Mouse (Mus musculus) thymus, adult 18-20 months (tissue): ENCODE data around the gene Gm4981.
"Not testable (repeated sequence)": the region's sequence is repeated elsewhere in the genome, so short reads cannot be mapped to it uniquely, and the experiment has no call there.

Experiments used
- DNase-seq, 2 experiments: peaks; one replicate each; pipeline ENCODE4 v3.0.0; 2022; ENCODE audit warnings: mixed read lengths in 2 of 2

Gm4981 gene

DNA sequence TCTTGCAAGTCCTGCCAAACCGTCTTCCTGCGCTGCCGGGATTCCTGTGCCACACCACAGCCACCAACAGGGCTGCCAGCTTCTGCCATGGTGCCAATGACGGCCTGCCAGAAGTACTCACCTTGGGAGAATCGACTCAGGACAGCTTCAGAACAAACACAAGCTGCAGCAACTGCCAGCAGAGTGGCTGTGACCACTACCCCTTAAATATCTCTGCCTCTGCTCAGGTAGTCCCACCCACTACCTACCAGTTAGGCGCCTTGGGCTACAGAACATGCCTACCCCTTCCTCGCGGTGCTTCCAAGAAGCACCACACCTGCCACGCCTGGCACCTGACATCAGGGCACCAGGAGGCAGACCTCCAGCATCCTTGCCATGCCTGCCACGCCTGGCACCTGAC, at the start of gene Gm4981:
Gene Gm4981 (minus strand): TSS at position 89 of the 400 bp plus-strand sequence.
- no peak for DNase-seq

DNA sequence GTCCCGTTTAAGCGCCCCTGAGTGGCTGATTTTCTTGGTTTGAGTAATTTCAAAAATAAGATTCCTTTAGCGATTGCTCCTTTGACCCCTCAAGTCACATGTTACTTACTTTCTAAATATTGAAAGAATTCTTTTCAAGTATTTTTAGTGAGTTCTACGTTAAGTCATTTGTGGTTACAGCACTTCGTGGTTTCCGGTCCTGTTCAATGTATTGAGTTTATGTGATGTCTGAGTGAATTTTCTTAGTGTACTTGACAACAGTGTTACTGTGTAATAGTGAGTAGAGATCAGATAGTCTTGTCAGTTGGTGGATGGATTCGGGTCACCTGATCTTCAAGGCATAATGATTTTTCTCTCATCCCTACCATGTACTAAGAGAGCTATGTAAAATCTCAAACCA, 45.7 kb upstream of the Gm4981 start:
- no peak for DNase-seq

DNA sequence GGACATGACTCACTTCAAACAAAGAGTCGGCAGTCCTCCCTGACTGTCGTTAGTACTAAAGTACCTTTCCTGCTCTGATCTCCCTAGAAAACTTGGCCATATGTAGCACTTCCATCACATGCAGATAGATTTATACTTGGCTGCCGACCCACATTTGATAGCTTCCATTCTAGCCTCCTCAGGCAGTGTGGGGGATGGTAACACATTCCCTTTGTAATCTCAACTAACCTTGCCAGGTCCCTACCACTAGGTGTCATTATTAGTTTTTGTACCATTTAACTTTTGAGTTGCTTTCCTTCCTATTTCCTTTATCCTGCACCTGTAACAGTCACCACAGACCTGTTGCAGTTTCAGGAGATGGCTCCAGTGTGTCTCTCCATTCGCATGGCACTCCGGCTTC, 22.0 kb upstream of the Gm4981 start:
- DNase-seq = no peak

DNA sequence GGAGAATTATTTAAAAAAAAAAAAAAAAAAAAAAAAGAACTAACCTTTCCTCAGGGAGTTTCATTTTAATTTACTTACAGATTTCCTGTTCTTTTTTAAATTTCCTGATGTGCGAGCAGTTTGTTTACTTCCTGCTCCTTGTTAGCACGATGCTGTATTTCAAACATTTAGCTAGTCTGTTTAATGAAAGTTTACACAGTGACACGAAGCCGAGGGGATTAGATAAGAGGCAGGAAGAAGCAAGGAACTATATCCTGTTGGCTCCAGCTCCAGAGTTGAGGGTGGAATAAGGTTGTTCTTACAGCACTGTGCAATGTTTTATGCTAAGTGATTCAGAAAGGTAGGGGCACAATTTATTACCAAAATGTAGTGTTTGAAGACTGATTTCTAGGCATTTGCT, 19.5 kb upstream of the Gm4981 start:
- no peak for DNase-seq

DNA sequence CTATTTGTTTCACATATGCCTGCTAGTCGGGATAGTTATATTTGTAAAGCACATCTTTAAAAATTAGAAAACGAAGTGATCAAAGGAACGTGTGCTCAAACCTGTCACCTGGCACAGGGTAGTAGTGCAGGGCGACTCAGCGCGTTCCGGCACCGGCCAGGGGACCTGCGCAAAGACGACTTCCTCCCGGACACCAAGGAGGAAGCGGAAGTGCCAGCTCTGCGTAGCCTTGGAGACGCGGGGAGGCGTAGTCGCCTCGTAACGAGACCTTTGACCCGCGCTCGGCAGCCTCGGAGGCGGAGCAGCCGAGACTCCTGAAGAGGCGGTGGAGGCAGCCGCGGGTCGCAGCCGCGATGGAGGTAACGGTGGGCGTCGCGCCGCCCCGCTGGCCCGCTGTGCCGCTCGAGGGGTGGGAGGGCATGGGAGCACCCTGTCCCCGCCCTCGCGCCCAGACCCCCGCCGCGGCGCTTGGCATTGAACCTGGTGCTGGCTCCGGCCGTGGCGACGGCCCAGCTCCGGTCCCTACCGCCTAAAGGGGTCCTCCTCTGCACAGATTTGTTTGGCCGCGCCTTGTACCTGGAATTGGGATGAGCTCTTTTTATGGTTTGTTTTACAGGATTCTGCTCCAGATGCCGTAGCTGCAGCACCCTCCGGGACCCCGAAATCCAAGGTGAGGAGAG, 18.9 kb upstream of the Gm4981 start, which contains the start of gene Gcc2:
Gene Gcc2 (plus strand): TSS at position 285 of the 680 bp plus-strand sequence.
- peak; percentile 91 to 92 for DNase-seq

DNA sequence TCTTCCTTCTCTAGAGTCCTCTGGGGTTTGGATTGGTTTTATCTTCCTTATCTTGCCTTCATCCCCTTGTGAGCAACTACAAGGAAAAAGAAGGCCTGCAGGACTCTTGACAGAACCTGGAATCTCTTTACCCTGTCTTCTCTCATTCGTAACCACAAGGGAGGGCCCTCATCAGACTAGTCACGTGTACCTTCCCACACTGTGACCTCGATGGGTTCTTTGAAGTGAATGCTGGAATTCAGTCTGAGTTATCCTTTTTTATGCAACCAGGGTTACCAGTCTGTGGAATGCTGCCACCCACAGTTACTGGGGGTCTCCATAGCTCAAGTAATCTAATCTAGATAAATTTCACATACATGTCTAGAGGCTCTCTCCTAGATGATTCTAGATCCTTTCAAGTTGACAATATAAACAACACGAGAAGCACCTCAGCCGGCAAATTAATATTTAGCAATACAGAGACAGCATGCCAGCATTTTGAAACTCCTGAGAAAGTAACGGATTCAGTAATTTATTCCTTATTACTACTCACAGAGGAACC, 18.2 kb upstream of the Gm4981 start:
- no peak for DNase-seq

DNA sequence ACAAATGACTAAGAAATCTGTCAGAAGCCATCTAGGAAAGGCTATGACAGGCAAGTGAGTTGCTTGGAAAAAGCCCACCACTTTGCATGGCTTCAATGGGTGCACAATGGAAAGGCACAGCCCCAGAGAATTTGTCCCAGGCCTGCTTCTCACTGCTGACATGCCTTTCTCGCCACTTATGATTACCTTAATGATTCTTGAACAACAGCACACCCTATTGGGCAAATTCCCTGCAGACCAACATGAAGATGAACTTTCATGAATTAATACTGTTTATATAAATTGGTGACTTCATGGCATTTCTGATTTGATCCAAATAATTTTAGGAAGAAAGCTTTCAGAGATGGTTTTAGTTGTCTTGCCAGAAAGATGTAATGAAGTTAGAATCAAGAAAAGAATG, 13.0 kb upstream of the Gm4981 start:
- no peak for DNase-seq

DNA sequence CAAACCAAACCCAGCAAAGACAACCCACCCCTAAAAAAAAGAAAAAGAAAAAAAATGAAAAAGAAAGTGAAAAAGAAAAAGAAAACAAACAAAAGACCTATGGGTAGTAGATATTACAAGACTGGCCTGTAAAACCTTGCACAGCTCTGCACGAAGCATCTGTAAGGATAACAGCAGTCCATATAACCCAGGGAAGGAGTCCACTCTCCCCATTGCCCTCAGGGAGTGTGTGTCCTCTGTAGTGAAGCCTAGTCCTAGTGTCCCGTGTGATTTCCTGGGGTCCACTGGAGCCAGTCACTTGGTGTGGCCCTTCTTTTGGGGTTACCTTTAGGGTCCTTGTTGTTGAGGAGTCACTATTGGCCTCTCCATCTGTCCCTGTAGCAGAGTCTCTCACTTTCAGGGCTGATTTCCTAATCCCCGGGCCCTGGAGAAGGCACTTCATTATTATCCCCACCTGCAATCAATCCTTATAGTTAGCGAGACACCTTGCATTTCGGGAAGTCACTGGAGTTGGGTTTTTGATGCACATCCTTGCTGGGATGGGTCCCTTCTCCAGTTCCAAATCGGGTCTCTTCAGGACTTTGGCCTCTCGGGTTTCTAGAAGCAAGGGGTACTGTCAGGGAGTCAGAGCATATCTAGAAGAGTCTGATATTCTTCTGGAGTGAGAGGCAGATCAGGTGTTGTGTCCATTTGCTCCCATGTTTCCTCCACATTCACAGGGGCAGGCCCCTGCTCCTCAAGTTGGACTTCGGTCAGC, 2.7 kb upstream of the Gm4981 start:
- peak; percentile 50 to 59 for DNase-seq

DNA sequence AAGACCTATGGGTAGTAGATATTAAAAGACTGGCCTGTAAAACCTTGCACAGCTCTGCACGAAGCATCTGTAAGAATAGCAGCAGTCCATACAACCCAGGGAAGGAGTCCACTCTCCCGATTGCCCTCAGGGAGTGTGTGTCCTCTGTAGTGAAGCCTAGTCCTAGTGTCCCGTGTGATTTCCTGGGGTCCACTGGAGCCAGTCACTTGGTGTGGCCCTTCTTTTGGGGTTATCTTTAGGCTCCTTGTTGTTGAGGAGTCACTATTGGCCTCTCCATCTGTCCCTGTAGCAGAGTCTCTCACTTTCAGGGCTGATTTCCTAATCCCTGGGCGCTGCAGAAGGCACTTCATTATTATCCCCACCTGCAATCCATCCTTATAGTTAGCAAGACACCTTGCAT, 1.5 kb downstream of the Gm4981 start:
- DNase-seq = peak in 1 of 2 experiments; percentile 26

DNA sequence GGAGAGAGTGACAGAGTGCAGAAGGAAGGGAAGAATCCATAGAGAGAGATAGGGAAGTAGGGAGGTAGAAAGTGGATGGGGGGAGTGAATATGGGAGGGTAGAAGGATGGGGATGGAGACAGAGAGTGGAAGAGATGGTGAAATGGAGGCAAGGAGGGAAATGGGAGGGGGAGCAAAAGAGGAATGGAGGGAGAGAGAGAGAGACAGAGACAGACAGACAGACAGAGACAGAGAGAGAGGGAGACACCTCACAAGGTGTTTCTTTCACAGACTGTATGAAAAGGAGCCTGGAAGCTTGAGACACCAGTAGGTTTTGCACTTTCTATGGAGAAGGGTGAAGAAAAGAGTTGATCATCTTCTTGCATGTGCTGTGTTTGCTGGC, 2.8 kb downstream of the Gm4981 start:
- not testable (repeated sequence) for DNase-seq

DNA sequence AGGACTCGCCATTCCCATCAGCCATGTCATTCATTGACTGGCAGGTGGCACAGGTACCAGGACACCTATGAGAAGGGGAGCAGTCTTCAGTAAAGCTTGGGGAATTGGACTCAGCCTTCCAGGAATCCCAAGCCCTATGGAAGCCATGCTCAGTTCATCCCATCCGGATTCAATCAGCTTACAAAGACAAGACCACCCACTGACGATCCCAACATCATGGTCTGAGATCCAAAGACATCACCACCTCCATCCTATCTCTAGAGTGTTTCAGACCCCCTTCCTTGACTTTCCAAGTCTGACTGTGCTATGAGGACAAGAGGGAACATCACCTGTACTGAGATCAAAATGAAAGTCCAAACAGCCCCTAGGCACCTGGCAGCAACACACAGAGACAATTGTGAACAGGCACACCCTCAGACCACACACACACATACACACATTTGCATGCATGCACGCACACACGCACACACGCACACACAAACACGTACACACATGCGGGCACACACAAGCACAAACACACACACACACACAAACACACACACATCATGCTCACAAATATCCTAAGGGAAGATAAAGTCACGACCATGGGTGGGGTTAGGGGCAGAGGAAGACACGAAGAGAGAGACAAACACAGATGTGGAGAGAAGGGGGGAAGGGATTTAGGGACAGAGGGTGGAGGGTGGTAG, 3.3 kb downstream of the Gm4981 start:
- peak in 1 of 2 experiments; percentile 41 for DNase-seq

DNA sequence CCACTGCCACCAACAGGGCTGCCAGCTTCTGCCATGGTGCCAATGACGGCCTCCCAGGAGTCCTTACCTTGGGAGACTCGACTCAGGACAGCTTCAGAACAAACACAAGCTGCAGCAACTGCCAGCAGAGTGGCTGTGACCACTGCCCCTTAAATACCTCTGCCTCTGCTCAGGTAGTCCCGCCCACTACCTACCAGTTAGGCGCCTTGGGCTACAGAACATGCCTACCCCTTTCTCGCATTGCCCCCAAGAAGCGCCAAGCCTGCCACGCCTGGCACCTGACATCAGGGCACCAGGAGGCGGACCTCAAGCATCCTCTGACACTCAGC, 3.9 kb downstream of the Gm4981 start, which contains the start of gene Duxf3:
Gene Duxf3 (minus strand): TSS at position 35 of the 329 bp plus-strand sequence.
- DNase-seq = peak in 1 of 2 experiments; percentile 36

DNA sequence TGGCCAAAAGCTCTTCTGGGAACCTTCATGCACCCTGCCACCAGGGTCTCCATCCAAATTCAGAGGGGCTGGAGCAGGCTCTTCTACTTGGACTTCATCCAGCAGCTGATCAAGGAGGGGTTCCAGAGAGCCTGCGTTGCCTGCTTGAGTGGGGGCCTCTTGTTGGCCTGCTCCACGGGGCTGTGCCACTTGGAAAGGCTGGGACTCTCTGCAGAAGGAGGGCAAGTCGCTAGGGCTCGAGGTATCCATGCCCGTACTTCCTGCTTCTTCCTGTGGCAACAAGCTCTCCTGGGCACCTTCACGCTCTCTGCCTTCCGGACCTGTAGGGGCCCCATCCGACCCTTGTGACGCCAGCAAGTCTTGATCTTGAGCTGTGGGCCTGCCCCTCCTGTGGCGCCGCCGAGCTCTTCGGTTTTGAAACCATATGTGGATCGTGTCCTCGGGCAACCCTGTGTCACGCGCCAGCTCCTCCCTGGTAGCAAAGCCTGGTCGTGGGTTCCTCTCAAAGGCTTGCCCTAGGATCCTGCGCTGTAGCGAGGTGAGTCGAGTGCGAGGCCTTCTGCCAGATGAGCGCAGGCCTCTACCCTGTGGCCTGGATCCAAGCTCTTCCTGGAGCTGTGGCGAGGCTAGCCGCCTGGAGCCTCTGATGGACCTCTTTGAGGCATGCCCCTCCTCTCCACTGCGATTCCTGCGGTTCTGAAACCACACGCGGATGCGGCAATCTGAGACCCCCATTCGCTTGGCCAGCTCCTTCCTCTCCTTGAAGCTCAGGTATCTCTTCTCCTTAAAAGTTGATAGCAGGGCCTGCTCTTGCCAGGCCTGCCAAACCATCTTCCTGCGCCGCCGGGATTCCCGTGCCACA, 4.5 kb downstream of the Gm4981 start:
- DNase-seq = peak; percentile 76 to 78

DNA sequence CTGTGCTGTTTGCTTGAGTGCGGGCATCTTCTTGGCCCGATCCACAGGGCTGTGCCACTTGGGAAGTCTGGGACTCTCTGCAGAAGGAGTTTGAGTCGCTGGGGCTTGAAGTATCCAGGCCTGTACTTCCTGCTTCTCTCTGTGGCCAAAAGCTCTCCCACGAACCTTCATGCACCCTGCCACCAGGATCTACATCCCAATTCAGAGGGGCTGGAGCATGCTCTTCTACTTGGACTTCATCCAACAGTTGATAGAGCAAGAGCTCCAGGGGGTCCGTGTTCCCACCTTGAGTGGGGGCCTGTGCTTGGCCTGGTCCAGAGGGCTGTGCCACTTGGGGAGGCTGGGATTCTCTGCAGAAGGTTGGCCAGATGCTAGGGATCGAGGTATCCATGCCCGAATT, 5.4 kb downstream of the Gm4981 start:
- DNase-seq = peak in 1 of 2 experiments; percentile 54

DNA sequence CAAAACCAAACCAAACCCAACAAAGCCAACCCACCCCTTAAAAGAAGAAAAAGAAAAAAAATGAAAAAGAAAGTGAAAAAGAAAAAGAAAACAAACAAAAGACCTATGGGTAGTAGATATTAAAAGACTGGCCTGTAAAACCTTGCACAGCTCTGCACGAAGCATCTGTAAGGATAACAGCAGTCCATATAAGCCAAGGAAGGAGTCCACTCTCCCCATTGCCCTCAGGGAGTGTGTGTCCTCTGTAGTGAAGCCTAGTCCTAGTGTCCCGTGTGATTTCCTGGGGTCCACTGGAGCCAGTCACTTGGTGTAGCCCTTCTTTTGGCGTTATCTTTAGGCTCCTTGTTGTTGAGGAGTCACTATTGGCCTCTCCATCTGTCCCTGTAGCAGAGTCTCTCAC, 6.5 kb downstream of the Gm4981 start:
- DNase-seq = not testable (repeated sequence)

DNA sequence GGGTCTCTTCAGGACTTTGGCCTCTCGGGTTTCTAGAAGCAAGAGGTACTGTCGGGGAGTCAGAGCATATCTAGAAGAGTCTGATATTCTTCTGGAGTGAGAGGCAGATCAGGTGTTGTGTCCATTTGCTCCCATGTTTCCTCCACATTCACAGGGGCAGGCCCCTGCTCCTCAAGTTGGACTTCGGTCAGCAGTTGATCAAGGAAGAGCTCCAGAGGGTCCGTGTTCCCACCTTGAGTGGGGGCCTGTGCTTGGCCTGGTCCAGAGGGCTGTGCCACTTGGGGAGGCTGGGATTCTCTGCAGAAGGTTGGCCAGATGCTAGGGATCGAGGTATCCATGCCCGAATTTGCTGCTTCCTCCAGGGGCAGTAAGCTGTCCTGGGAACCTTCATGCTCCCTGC, 8.7 kb downstream of the Gm4981 start:
- DNase-seq = peak; percentile 39 to 41

DNA sequence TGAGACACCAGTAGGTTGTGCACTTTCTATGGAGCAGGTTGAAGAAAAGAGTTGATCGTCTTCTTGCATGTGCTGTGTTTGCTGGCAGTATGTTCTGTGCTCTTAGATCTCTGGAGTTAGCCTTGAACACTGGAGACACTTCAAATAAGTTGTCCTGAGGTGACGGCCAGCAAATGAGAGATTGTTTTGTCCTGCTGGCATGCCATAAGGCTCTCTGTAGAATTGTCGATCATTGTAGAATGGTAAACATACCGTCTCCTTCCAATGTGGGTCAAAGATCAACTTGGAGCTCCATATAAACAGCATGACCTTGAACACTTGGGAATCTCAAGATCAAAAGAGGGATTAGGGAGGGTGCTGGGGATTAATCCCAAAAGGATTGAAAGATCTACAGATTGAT, 10.1 kb downstream of the Gm4981 start:
- not testable (repeated sequence) for DNase-seq

DNA sequence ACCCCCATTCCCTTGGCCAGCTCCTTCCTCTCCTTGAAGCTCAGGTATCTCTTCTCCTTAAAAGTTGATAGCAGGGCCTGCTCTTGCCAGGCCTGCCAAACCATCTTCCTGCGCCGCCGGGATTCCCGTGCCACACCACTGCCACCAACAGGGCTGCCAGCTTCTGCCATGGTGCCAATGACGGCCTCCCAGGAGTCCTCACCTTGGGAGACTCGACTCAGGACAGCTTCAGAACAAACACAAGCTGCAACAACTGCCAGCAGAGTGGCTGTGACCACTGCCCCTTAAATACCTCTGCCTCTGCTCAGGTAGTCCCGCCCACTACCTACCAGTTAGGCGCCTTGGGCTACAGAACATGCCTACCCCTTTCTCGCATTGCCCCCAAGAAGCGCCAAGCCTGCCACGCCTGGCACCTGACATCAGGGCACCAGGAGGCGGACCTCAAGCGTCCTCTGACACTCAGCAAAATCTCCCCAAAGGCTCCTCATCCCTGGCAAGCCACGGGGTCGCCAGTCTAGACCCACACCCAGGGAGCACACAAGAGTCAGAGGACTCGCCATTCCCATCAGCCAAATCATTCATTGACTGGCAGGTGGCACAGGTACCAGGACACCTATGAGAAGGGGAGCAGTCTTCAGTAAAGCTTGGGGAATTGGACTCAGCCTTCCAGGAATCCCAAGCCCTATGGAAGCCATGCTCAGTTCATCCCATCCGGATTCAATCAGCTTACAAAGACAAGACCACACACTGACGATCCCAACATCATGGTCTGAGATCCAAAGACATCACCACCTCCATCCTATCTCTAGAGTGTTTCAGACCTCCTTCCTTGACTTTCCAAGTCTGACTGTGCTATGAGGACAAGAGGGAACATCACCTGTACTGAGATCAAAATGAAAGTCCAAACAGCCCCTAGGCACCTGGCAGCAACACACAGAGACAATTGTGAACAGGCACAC, 11.4 kb downstream of the Gm4981 start, which contains the start of gene AW822073:
Gene AW822073 (minus strand): TSS at position 104 of the 959 bp plus-strand sequence.
- DNase-seq = peak; percentile 47 to 54

DNA sequence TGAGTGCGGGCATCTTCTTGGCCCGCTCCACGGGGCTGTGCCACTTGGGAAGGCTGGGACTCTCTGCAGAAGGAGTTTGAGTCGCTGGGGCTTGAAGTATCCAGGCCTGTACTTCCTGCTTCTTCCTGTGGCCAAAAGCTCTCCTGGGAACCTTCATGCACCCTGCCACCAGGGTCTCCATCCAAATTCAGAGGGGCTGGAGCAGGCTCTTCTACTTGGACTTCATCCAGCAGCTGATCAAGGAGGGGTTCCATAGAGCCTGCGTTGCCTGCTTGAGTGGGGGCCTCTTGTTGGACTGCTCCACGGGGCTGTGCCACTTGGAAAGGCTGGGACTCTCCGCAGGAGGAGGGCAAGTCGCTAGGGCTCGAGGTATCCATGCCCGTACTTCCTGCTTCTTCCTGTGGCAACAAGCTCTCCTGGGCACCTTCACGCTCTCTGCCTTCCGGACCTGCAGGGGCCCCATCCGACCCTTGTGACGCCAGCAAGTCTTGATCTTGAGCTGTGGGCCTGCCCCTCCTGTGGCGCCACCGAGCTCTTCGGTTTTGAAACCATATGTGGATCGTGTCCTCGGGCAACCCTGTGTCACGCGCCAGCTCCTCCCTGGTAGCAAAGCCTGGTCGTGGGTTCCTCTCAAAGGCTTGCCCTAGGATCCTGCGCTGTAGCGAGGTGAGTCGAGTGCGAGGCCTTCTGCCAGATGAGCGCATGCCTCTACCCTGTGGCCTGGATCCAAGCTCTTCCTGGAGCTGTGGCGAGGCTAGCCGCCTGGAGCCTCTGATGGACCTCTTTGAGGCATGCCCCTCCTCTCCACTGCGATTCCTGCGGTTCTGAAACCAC, 12.3 kb downstream of the Gm4981 start:
- peak; percentile 71 to 74 for DNase-seq

DNA sequence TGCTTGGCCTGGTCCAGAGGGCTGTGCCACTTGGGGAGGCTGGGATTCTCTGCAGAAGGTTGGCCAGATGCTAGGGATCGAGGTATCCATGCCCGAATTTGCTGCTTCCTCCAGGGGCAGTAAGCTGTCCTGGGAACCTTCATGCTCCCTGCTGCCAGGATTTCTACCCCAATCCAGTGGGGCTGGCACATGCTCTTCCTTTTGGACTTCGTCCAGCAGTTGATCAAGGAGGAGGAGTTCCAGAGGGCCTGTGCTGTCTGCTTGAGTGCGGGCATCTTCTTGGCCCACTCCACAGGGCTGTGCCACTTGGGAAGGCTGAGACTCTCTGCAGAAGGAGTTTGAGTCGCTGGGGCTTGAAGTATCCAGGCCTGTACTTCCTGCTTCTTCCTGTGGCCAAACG, 13.3 kb downstream of the Gm4981 start:
- not testable (repeated sequence) for DNase-seq
